Mouse (Mus musculus) forebrain, embryonic 12.5 days (tissue): ENCODE measurements around the gene Krtcap3. TPM values are rescaled to one million over a fixed set of nuclear protein-coding genes. Genes with fewer than 3 reads are reported as not detected.
A peak's percentile ranks its signal among the peaks of the same experiment; 100 is the strongest.
"Not testable (repeated sequence)": the region's sequence is repeated elsewhere in the genome, so short reads cannot be mapped to it uniquely, and the experiment has no call there.

Source experiments
- ATAC-seq: fragments of 200-750 bp; cut with Nextera tagmentation; 2 replicates; pipeline ENCODE4 v1.8.0; 2017; ENCODE audit warnings: moderate TSS enrichment; ENCODE audit not compliant: low FRiP score
- H3K27ac ChIP-seq: fragments of 300-500 bp; sonication (generic); 2 replicates; pipeline ENCODE4 v1.5.1; 2016; ENCODE audit warnings: mild to moderate bottlenecking
- H3K27me3 ChIP-seq: fragments of 300-500 bp; sonication (generic); 2 replicates; pipeline ENCODE4 v1.6.1; 2016; ENCODE audit warnings: mild to moderate bottlenecking
- H3K36me3 ChIP-seq: fragments of 300-500 bp; sonication (generic); replicated peaks from 2 replicates; pipeline ENCODE4 v1.6.1; 2016; ENCODE audit warnings: mild to moderate bottlenecking
- H3K4me1 ChIP-seq: fragments of 300-500 bp; sonication (generic); 2 replicates; pipeline ENCODE4 v1.6.1; 2016
- H3K4me2 ChIP-seq: fragments of 300-500 bp; sonication (generic); 2 replicates; pipeline ENCODE4 v1.6.1; 2016; ENCODE audit warnings: mild to moderate bottlenecking, moderate library complexity
- H3K4me3 ChIP-seq: fragments of 300-500 bp; sonication (generic); replicated peaks from 2 replicates; pipeline ENCODE4 v1.5.1; 2016; ENCODE audit warnings: mild to moderate bottlenecking
- H3K9ac ChIP-seq: fragments of 300-500 bp; sonication (generic); 2 replicates; pipeline ENCODE4 v1.6.1; 2016; ENCODE audit warnings: mild to moderate bottlenecking
- H3K9me3 ChIP-seq: fragments of 300-500 bp; sonication (generic); 2 replicates; pipeline ENCODE4 v1.6.1; 2016
- WGBS: fragments of 180-500 bp; shearing (Covaris S2); methylation state at CpG from one replicate; pipeline ENCODE4 v1.1.7; 2016; 5-methylcytosine and 5-hydroxymethylcytosine counted together
- polyA plus RNA-seq: library from polyadenylated mRNA; unstranded; fragments of >200 nt; fragmentation: Nextera tagmentation; extraction: Ambion mirVana; gene quantifications from 2 replicates; pipeline ENCODE4 v1.2.1, GENCODE M21; 2016

Krtcap3 gene
- 4.7 and 6.7 TPM in 2 replicates for polyA plus RNA-seq

GRCm38 (mm10) chr5:31251541-31252101, at the start of gene Krtcap3:
Gene Krtcap3 (plus strand): TSS chr5:31251691.
- WGBS = 5% methylated on average over 47 of the region's 47 CpGs
- Histone ChIP-seq H3K9me3 (no peaks in the 10 kb centered on the region), H3K9ac (peak within 1 kb of the TSS; percentile 42), H3K27me3 (peaks cover 11% of the 10 kb centered on the region), H3K4me3 (peak within 1 kb of the TSS; percentile 27), H3K36me3 (peaks cover 91% of the 10 kb centered on the region), H3K4me2 (peak within 1 kb of the TSS; percentile 48), H3K27ac (0 out of 2 replicates have a peak within 1 kb of the TSS, but pooled peaks have one; percentile 8), H3K4me1 (peaks cover 11% of the 10 kb centered on the region)
- ATAC-seq = peak; percentile 59

- WGBS = under 1% methylated on average over 52 of the region's 53 CpGs
- H3K36me3 ChIP-seq = peaks cover 79% of the 10 kb centered on the region
- H3K9ac ChIP-seq = peak within 1 kb of the TSS; percentile 90
- peaks cover 5% of the 10 kb centered on the region for H3K9me3 ChIP-seq
- H3K4me2 ChIP-seq = peak within 1 kb of the TSS; percentile 83
- no peaks in the 10 kb centered on the region for H3K27me3 ChIP-seq
- ATAC-seq = peak; percentile 97
- peak within 1 kb of the TSS; percentile 88 for H3K4me3 ChIP-seq
- H3K27ac ChIP-seq = peak within 1 kb of the TSS; percentile 79
- H3K4me1 ChIP-seq = peaks cover 25% of the 10 kb centered on the region
These were observed 49.5 kb upstream of the Krtcap3 start, which contains the start of gene Zfp513 for GRCm38 (mm10) chr5:31201742-31202590. Gene Zfp513 (minus strand): TSS chr5:31202303.

- peaks cover 5% of the 10 kb centered on the region for H3K9me3 ChIP-seq
- 80% methylated on average over 7 of the region's 7 CpGs for WGBS
- peak overlapping the region; percentile 88 for H3K4me3 ChIP-seq
- peak overlapping the region; percentile 79 for H3K27ac ChIP-seq
- H3K4me1 ChIP-seq = peaks cover 25% of the 10 kb centered on the region
- ATAC-seq = no peak
- peak overlapping the region; percentile 31 for H3K9ac ChIP-seq
- peak overlapping the region; percentile 83 for H3K4me2 ChIP-seq
- H3K36me3 ChIP-seq = peaks cover 79% of the 10 kb centered on the region
- no peaks in the 10 kb centered on the region for H3K27me3 ChIP-seq
These were observed 48.6 kb upstream of the Krtcap3 start for GRCm38 (mm10) chr5:31202933-31203332.

- ATAC-seq = no peak
- no peak overlapping the region for H3K9ac ChIP-seq
- H3K27me3 ChIP-seq = no peaks in the 10 kb centered on the region
- no peak overlapping the region for H3K27ac ChIP-seq
- peaks cover 78% of the 10 kb centered on the region for H3K36me3 ChIP-seq
- peaks cover 5% of the 10 kb centered on the region for H3K9me3 ChIP-seq
- peaks cover 25% of the 10 kb centered on the region for H3K4me1 ChIP-seq
- 92% methylated on average over 2 of the region's 2 CpGs for WGBS
- H3K4me3 ChIP-seq = no peak overlapping the region
- H3K4me2 ChIP-seq = no peak overlapping the region
These were observed 47.6 kb upstream of the Krtcap3 start for GRCm38 (mm10) chr5:31203866-31204265.

- 96% methylated on average over 6 of the region's 6 CpGs for WGBS
- H3K36me3 ChIP-seq = peaks cover 72% of the 10 kb centered on the region
- H3K4me2 ChIP-seq = no peak overlapping the region
- no peak overlapping the region for H3K9ac ChIP-seq
- H3K4me1 ChIP-seq = peaks cover 25% of the 10 kb centered on the region
- no peaks in the 10 kb centered on the region for H3K27me3 ChIP-seq
- no peak for ATAC-seq
- no peak overlapping the region for H3K27ac ChIP-seq
- H3K9me3 ChIP-seq = peaks cover 5% of the 10 kb centered on the region
- H3K4me3 ChIP-seq = no peak overlapping the region
These were observed 47.1 kb upstream of the Krtcap3 start for GRCm38 (mm10) chr5:31204421-31204820.

- not testable (repeated sequence) for H3K36me3 ChIP-seq, H3K4me2 ChIP-seq, H3K27ac ChIP-seq, H3K27me3 ChIP-seq, H3K9ac ChIP-seq, H3K4me3 ChIP-seq, H3K9me3 ChIP-seq, ATAC-seq, H3K4me1 ChIP-seq
- 94% methylated on average over 6 of the region's 6 CpGs for WGBS
These were observed 34.9 kb upstream of the Krtcap3 start for GRCm38 (mm10) chr5:31216554-31216953.

GRCm38 (mm10) chr5:31218294-31218693, 33.2 kb upstream of the Krtcap3 start:
- Histone ChIP-seq H3K4me3 (no peak overlapping the region), H3K27me3 (no peaks in the 10 kb centered on the region), H3K4me2 (no peak overlapping the region), H3K36me3 (no peaks in the 10 kb centered on the region), H3K9me3 (no peaks in the 10 kb centered on the region), H3K27ac (no peak overlapping the region), H3K4me1 (peaks cover 9% of the 10 kb centered on the region), H3K9ac (no peak overlapping the region)
- no peak for ATAC-seq
- 74% methylated on average over 7 of the region's 7 CpGs for WGBS

GRCm38 (mm10) chr5:31219070-31219469, 32.4 kb upstream of the Krtcap3 start:
- H3K36me3 ChIP-seq = no peaks in the 10 kb centered on the region
- peak overlapping the region; percentile 98 for H3K4me3 ChIP-seq
- no peak overlapping the region for H3K9ac ChIP-seq

GRCm38 (mm10) chr5:31219474-31219873, 32.0 kb upstream of the Krtcap3 start:
- whole genome bisulfite sequencing = 3% methylated on average over 11 of the region's 11 CpGs
- ATAC-seq = no peak
- no peaks in the 10 kb centered on the region for H3K36me3 ChIP-seq
- H3K9me3 ChIP-seq = no peaks in the 10 kb centered on the region
- H3K4me2 ChIP-seq = peak overlapping the region; percentile 77
- H3K27ac ChIP-seq = peak overlapping the region; percentile 93
- H3K4me1 ChIP-seq = peaks cover 9% of the 10 kb centered on the region
- H3K27me3 ChIP-seq = no peaks in the 10 kb centered on the region
- peak overlapping the region; percentile 90 for H3K9ac ChIP-seq
- H3K4me3 ChIP-seq = peak overlapping the region; percentile 98

More at GRCm38 (mm10) chr5:31219070-31219469, 32.4 kb upstream of the Krtcap3 start:
- H3K9me3 ChIP-seq = no peaks in the 10 kb centered on the region
- no peak overlapping the region for H3K27ac ChIP-seq
- peak overlapping the region; percentile 77 for H3K4me2 ChIP-seq
- H3K27me3 ChIP-seq = no peaks in the 10 kb centered on the region
- WGBS = 0% methylated on average over 2 of the region's 2 CpGs
- H3K4me1 ChIP-seq = peaks cover 9% of the 10 kb centered on the region
- ATAC-seq = no peak

GRCm38 (mm10) chr5:31219911-31220447, 31.5 kb upstream of the Krtcap3 start:
- Histone ChIP-seq H3K27me3 (no peaks in the 10 kb centered on the region), H3K4me1 (peaks cover 9% of the 10 kb centered on the region), H3K4me2 (peak overlapping the region; percentile 77), H3K4me3 (peak overlapping the region; percentile 98), H3K9me3 (no peaks in the 10 kb centered on the region), H3K9ac (peak overlapping the region; percentile 90), H3K36me3 (no peaks in the 10 kb centered on the region), H3K27ac (peak overlapping the region; percentile 93)
- ATAC-seq = no peak; the same call in 1 of the 2 replicates
- WGBS = 0% methylated on average over 38 of the region's 40 CpGs

GRCm38 (mm10) chr5:31220448-31221303, 30.8 kb upstream of the Krtcap3 start, which contains the start of gene Ppm1g:
Gene Ppm1g (minus strand): TSS chr5:31220687.
- Histone ChIP-seq H3K4me3 (peak within 1 kb of the TSS; percentile 98), H3K4me1 (peaks cover 9% of the 10 kb centered on the region), H3K9ac (peak within 1 kb of the TSS; percentile 90), H3K9me3 (no peaks in the 10 kb centered on the region), H3K27ac (peak within 1 kb of the TSS; percentile 93), H3K27me3 (no peaks in the 10 kb centered on the region), H3K4me2 (peak within 1 kb of the TSS; percentile 77), H3K36me3 (no peaks in the 10 kb centered on the region)
- under 1% methylated on average over 66 of the region's 70 CpGs for WGBS
- ATAC-seq = peak; percentile 96
